Mouse (Mus musculus) embryonic fibroblast, embryonic 13.5 days (primary cell): ENCODE data around the gene Celsr2.

Source experiments
- CTCF ChIP-seq: IDR thresholded peaks from 2 replicates; pipeline ENCODE4 v1.5.1; 2011; ENCODE audit warnings: mild to moderate bottlenecking, control low read depth, low read length, moderate library complexity, borderline replicate concordance; ENCODE audit not compliant: insufficient read depth
- POLR2A ChIP-seq: IDR thresholded peaks from 2 replicates; pipeline ENCODE4 v1.6.1; 2011; ENCODE audit warnings: low read depth, mild to moderate bottlenecking, control low read depth, low read length, moderate library complexity

DNA sequence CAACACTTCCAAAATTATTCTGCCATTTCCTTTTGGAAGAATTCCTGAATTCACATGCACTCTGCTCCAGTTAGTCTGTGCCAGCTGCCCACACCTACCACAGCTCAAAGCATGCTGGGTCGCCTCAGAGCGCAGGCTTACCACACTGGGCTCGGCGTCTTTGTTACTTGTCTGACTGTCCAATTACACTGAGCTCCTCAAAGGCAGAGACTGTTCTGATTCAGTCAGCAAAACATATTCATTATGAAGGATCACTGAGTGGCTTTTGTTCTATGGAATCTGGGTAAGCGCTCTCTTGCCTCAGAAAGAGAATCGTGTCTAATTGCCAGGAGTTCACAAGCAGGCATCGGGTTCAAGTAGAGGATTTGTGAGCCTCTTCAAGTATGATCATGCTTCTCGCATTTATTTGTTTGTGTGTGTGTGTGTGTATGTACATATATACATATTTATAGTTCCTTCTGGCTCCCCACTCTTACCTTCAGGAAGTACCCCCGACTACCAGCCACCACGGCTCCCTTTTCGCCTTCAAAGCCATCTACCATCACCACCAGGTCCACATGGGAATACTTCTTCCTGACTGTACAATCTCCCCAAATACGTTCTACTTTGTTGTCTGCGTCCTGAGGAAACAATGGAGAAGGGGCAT is 17.3 kb upstream of the Celsr2 start:
- TF ChIP-seq CTCF = no peak
- no peak for TF ChIP-seq POLR2A
